Mouse (Mus musculus) midbrain, embryonic 16.5 days (tissue): ENCODE measurements at regions not wholly inside any gene's neighbourhood (a gene's known extent, or its start where the extent isn't known, plus 50 kb on each side); places are given as distances from the start of the nearest gene placed in this dataset.

Experiments
- ATAC-seq: fragments of 200-750 bp; cut with Nextera tagmentation; 2 replicates; pipeline ENCODE4 v1.8.0; 2017; ENCODE audit warnings: moderate TSS enrichment
- H3K27ac ChIP-seq: fragments of 300-500 bp; sonication (generic); 2 replicates; pipeline ENCODE4 v1.5.1; 2014; ENCODE audit warnings: mild to moderate bottlenecking, low read length, mixed read lengths
- H3K27me3 ChIP-seq: fragments of 300-500 bp; sonication (generic); 2 replicates; pipeline ENCODE4 v1.6.1; 2014; ENCODE audit warnings: low read depth, low read length, mixed read lengths; ENCODE audit not compliant: control insufficient read depth, insufficient read depth
- H3K36me3 ChIP-seq: fragments of 300-500 bp; sonication (generic); 2 replicates; pipeline ENCODE4 v1.6.1; 2014; ENCODE audit warnings: mild to moderate bottlenecking, low read length, moderate library complexity, mixed read lengths; ENCODE audit not compliant: control insufficient read depth, insufficient read depth
- H3K4me1 ChIP-seq: fragments of 300-500 bp; sonication (generic); 2 replicates; pipeline ENCODE4 v1.6.1; 2014; ENCODE audit warnings: mild to moderate bottlenecking, low read length, mixed read lengths; ENCODE audit not compliant: control insufficient read depth, insufficient read depth
- H3K4me2 ChIP-seq: fragments of 300-500 bp; sonication (generic); 2 replicates; pipeline ENCODE4 v1.6.1; 2014; ENCODE audit warnings: mild to moderate bottlenecking, low read length, mixed read lengths
- H3K4me3 ChIP-seq: fragments of 300-500 bp; sonication (generic); 2 replicates; pipeline ENCODE4 v1.5.1; 2014; ENCODE audit warnings: low read depth, mild to moderate bottlenecking, low read length, moderate library complexity, mixed read lengths
- H3K9ac ChIP-seq: fragments of 300-500 bp; sonication (generic); 2 replicates; pipeline ENCODE4 v1.6.1; 2014; ENCODE audit warnings: low read depth, low read length, mixed read lengths
- H3K9me3 ChIP-seq: fragments of 300-500 bp; sonication (generic); replicated peaks from 2 replicates; pipeline ENCODE4 v1.6.1; 2014; ENCODE audit warnings: mild to moderate bottlenecking, low read length, mixed read lengths; ENCODE audit not compliant: control insufficient read depth, poor library complexity, severe bottlenecking
- WGBS: fragments of 180-500 bp; shearing (Covaris S2); extraction: QIAGEN DNeasy Blood & Tissue Kit; methylation state at CpG from one replicate; pipeline ENCODE4 v1.1.7; 2014; 5-methylcytosine and 5-hydroxymethylcytosine counted together

GRCm38 (mm10) chr3:8098291-8098690, 1478.0 kb upstream of the 1700008P02Rik start:
- Histone ChIP-seq H3K9me3 (no peaks in the 10 kb centered on the region), H3K27me3 (no peaks in the 10 kb centered on the region), H3K4me3 (no peak overlapping the region), H3K27ac (no peak overlapping the region), H3K36me3 (no peaks in the 10 kb centered on the region), H3K4me2 (no peak overlapping the region), H3K9ac (no peak overlapping the region), H3K4me1 (no peaks in the 10 kb centered on the region)
- 90% methylated on average over 1 of the region's 1 CpGs for WGBS
- ATAC-seq: no peak

GRCm38 (mm10) chr3:8084749-8085148, 1464.5 kb upstream of the 1700008P02Rik start:
- Histone ChIP-seq H3K4me3 (no peak overlapping the region), H3K27me3 (no peaks in the 10 kb centered on the region), H3K9ac (no peak overlapping the region), H3K9me3 (no peaks in the 10 kb centered on the region), H3K36me3 (no peaks in the 10 kb centered on the region), H3K27ac (no peak overlapping the region), H3K4me2 (no peak overlapping the region), H3K4me1 (no peaks in the 10 kb centered on the region)
- no peak for ATAC-seq
- 79% methylated on average over 2 of the region's 2 CpGs for WGBS

GRCm38 (mm10) chr3:8053711-8054110, 1433.5 kb upstream of the 1700008P02Rik start:
- no peaks in the 10 kb centered on the region for H3K4me1 ChIP-seq
- H3K27me3 ChIP-seq: no peaks in the 10 kb centered on the region
- H3K4me3 ChIP-seq: no peak overlapping the region
- ATAC-seq: no peak
- no peaks in the 10 kb centered on the region for H3K36me3 ChIP-seq
- H3K9me3 ChIP-seq: no peaks in the 10 kb centered on the region
- H3K9ac ChIP-seq: no peak overlapping the region
- H3K27ac ChIP-seq: no peak overlapping the region
- no peak overlapping the region for H3K4me2 ChIP-seq

GRCm38 (mm10) chr3:8051167-8051566, 1430.9 kb upstream of the 1700008P02Rik start:
- no peak for ATAC-seq
- Histone ChIP-seq H3K36me3 (no peaks in the 10 kb centered on the region), H3K4me1 (no peaks in the 10 kb centered on the region), H3K9me3 (no peaks in the 10 kb centered on the region), H3K27me3 (no peaks in the 10 kb centered on the region), H3K27ac (no peak overlapping the region), H3K4me3 (no peak overlapping the region), H3K4me2 (no peak overlapping the region), H3K9ac (no peak overlapping the region)
- WGBS: 91% methylated on average over 4 of the region's 4 CpGs

- Histone ChIP-seq H3K27ac (no peak overlapping the region), H3K9ac (no peak overlapping the region), H3K4me3 (no peak overlapping the region), H3K4me2 (no peak overlapping the region), H3K27me3 (no peaks in the 10 kb centered on the region), H3K4me1 (no peaks in the 10 kb centered on the region), H3K9me3 (no peaks in the 10 kb centered on the region), H3K36me3 (no peaks in the 10 kb centered on the region)
- 69% methylated on average over 1 of the region's 1 CpGs for WGBS
- ATAC-seq: peak; percentile 56; the same call in 1 of the 2 replicates
Measured at GRCm38 (mm10) chr3:8049706-8050105, 1429.5 kb upstream of the 1700008P02Rik start.

GRCm38 (mm10) chr3:8046348-8046747, 1426.1 kb upstream of the 1700008P02Rik start:
- H3K4me2 ChIP-seq: no peak overlapping the region
- no peak overlapping the region for H3K9ac ChIP-seq
- no peaks in the 10 kb centered on the region for H3K9me3 ChIP-seq
- no peak overlapping the region for H3K27ac ChIP-seq
- 64% methylated on average over 3 of the region's 3 CpGs for WGBS
- H3K4me3 ChIP-seq: no peak overlapping the region
- ATAC-seq: no peak
- H3K36me3 ChIP-seq: no peaks in the 10 kb centered on the region
- H3K27me3 ChIP-seq: no peaks in the 10 kb centered on the region
- no peaks in the 10 kb centered on the region for H3K4me1 ChIP-seq

- Histone ChIP-seq H3K36me3 (no peaks in the 10 kb centered on the region), H3K4me1 (peaks cover 2% of the 10 kb centered on the region; the same call in 1 of the 2 replicates), H3K4me3 (no peak overlapping the region), H3K27ac (no peak overlapping the region), H3K9me3 (no peaks in the 10 kb centered on the region), H3K27me3 (no peaks in the 10 kb centered on the region), H3K9ac (no peak overlapping the region), H3K4me2 (no peak overlapping the region)
- ATAC-seq: no peak
- WGBS: 26% methylated on average over 1 of the region's 1 CpGs
Measured at GRCm38 (mm10) chr3:8036697-8037096, 1416.5 kb upstream of the 1700008P02Rik start.

GRCm38 (mm10) chr3:8035091-8035729, 1415.0 kb upstream of the 1700008P02Rik start:
- Histone ChIP-seq H3K9me3 (no peaks in the 10 kb centered on the region), H3K36me3 (no peaks in the 10 kb centered on the region), H3K27me3 (no peaks in the 10 kb centered on the region), H3K9ac (no peak overlapping the region), H3K4me1 (peaks cover 2% of the 10 kb centered on the region; the same call in 1 of the 2 replicates), H3K4me2 (no peak overlapping the region), H3K4me3 (no peak overlapping the region), H3K27ac (no peak overlapping the region)
- no peak for ATAC-seq
- WGBS: 80% methylated on average over 14 of the region's 14 CpGs

GRCm38 (mm10) chr3:8026325-8027017, 1406.2 kb upstream of the 1700008P02Rik start:
- WGBS: 67% methylated on average over 4 of the region's 4 CpGs
- ATAC-seq: no peak
- H3K4me1 ChIP-seq: no peaks in the 10 kb centered on the region
- no peaks in the 10 kb centered on the region for H3K9me3 ChIP-seq
- no peaks in the 10 kb centered on the region for H3K36me3 ChIP-seq
- H3K27me3 ChIP-seq: no peaks in the 10 kb centered on the region
- H3K9ac ChIP-seq: no peak overlapping the region
- H3K4me2 ChIP-seq: no peak overlapping the region
- H3K4me3 ChIP-seq: no peak overlapping the region
- no peak overlapping the region for H3K27ac ChIP-seq
